Mouse (Mus musculus) liver, postnatal 0 days (tissue): ENCODE results near the gene Dab1.

Source experiments
- CTCF ChIP-seq: sonication (generic); IDR thresholded peaks from 2 replicates; pipeline ENCODE4 v1.5.1; 2016; ENCODE audit warnings: antibody characterized with exemption, low read depth
- EP300 ChIP-seq: IDR thresholded peaks from 2 replicates; pipeline ENCODE4 v1.6.1; 2016; ENCODE audit warnings: antibody characterized with exemption, low read depth, mild to moderate bottlenecking

DNA sequence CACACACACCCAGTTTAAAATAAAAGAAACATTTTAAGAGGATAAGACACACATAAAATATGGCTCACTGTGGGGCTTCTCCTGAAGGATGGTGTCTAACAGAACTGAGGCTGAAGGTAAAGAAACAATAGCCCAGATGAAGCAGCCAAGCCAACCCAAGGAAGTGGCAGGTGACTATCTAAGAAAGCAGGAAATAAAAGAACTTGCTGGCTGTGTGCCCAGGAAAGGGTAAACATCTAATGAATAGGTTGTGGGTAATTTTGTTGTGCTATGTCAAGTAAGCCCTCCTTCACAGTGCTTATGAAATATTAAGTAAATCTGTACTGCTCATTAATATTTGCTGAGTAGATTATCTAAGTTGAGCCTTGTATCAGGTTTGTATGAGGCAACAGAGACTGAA lies 438.0 kb downstream of the Dab1 start:
- TF ChIP-seq CTCF (no peak), EP300 (no peak)
